Mouse (Mus musculus) kidney, adult 2 months (tissue): Measurements from ENCODE around the gene Vwa8. TPM values are rescaled to one million over a fixed set of nuclear protein-coding genes. Genes with fewer than 3 reads are reported as not detected.
A peak's percentile ranks its signal among the peaks of the same experiment; 100 is the strongest.

Experiments used
- DNase-seq: peaks from one replicate; pipeline ENCODE4 v3.0.0; 2021
- H3K27ac ChIP-seq: fragments of 200-500 bp; 2 replicates; pipeline ENCODE4 v1.5.1; 2012; ENCODE audit warnings: low read depth, low read length, control low read depth, inconsistent platforms; ENCODE audit not compliant: insufficient read depth
- H3K27me3 ChIP-seq: fragments of 200-500 bp; replicated peaks from 2 replicates; pipeline ENCODE4 v1.6.1; 2012; ENCODE audit warnings: mild to moderate bottlenecking, moderate library complexity, low read length, inconsistent platforms; ENCODE audit not compliant: control insufficient read depth, insufficient read depth
- H3K36me3 ChIP-seq: fragments of 200-500 bp; 2 replicates; pipeline ENCODE4 v1.6.1; 2012; ENCODE audit warnings: mild to moderate bottlenecking, moderate library complexity, low read length, inconsistent platforms; ENCODE audit not compliant: control insufficient read depth, insufficient read depth
- H3K4me1 ChIP-seq: fragments of 200-500 bp; 2 replicates; pipeline ENCODE4 v1.6.1; 2011; ENCODE audit warnings: low read length; ENCODE audit not compliant: control insufficient read depth, insufficient read depth
- H3K4me3 ChIP-seq: fragments of 200-500 bp; 2 replicates; pipeline ENCODE4 v1.5.1; 2011; ENCODE audit warnings: mild to moderate bottlenecking, low read depth, low read length, control low read depth; ENCODE audit not compliant: insufficient read depth
- CTCF ChIP-seq: fragments of 200-500 bp; conservative IDR thresholded peaks from 2 replicates; pipeline ENCODE4 v1.5.1; 2011; ENCODE audit warnings: low read depth, mild to moderate bottlenecking, control low read depth, low read length, moderate library complexity, mixed read lengths; ENCODE audit not compliant: insufficient read depth, insufficient read length
- POLR2A ChIP-seq: fragments of 200-500 bp; IDR thresholded peaks from one replicate; pipeline ENCODE4 v1.6.1; 2011; ENCODE audit warnings: low read depth, low read length, control low read depth
- WGBS: fragments of 180-500 bp; shearing (Covaris S2); methylation state at CpG from one replicate; pipeline ENCODE4 v1.1.7; 2018; 5-methylcytosine and 5-hydroxymethylcytosine counted together
- polyA plus RNA-seq: library from polyadenylated mRNA; depleted of rRNA; stranded (reverse); fragments of >200 nt; gene quantifications from 2 replicates; pipeline ENCODE4 v1.2.3, GENCODE M21; 2012; rRNA removed

Vwa8 gene
- 71.2 and 78.0 TPM in 2 replicates for polyA plus RNA-seq

GRCm38 (mm10) chr14:78848941-78849911, at the start of gene Vwa8:
TSS of gene Vwa8 (plus strand) at chr14:78849052.
- 2% methylated on average over 61 of the region's 61 CpGs for WGBS
- peaks cover 8% of the 10 kb centered on the region for H3K4me1 ChIP-seq
- H3K36me3 ChIP-seq = no peaks in the 10 kb centered on the region
- no peaks in the 10 kb centered on the region for H3K27me3 ChIP-seq
- H3K4me3 ChIP-seq = peak within 1 kb of the TSS; percentile 95
- peak; percentile 96 for DNase-seq
- H3K27ac ChIP-seq = peak within 1 kb of the TSS; percentile 97
- TF ChIP-seq CTCF (peak; percentile 34; the same call in 1 of the 2 replicates), POLR2A (peak; percentile 13)

GRCm38 (mm10) chr14:78802378-78802777, 46.5 kb upstream of the Vwa8 start:
- 95% methylated on average over 2 of the region's 2 CpGs for WGBS
- DNase-seq = no peak
- no peak for TF ChIP-seq POLR2A
- TF ChIP-seq CTCF = no peak
- Histone ChIP-seq H3K4me3 (no peak overlapping the region), H3K27ac (no peak overlapping the region), H3K4me1 (no peaks in the 10 kb centered on the region), H3K36me3 (no peaks in the 10 kb centered on the region), H3K27me3 (no peaks in the 10 kb centered on the region)

GRCm38 (mm10) chr14:78803924-78804323, 44.9 kb upstream of the Vwa8 start:
- TF ChIP-seq CTCF = no peak
- TF ChIP-seq POLR2A = no peak
- no peaks in the 10 kb centered on the region for H3K4me1 ChIP-seq
- H3K27me3 ChIP-seq = no peaks in the 10 kb centered on the region
- no peaks in the 10 kb centered on the region for H3K36me3 ChIP-seq
- DNase-seq = no peak
- H3K27ac ChIP-seq = no peak overlapping the region
- 74% methylated on average over 6 of the region's 6 CpGs for WGBS
- H3K4me3 ChIP-seq = no peak overlapping the region

- TF ChIP-seq CTCF (no peak), POLR2A (no peak)
- Histone ChIP-seq H3K27me3 (no peaks in the 10 kb centered on the region), H3K27ac (no peak overlapping the region), H3K36me3 (no peaks in the 10 kb centered on the region), H3K4me3 (no peak overlapping the region), H3K4me1 (no peaks in the 10 kb centered on the region; the same call in 1 of the 2 replicates)
- DNase-seq = peak; percentile 61
- 74% methylated on average over 2 of the region's 2 CpGs for WGBS
These were observed 36.0 kb upstream of the Vwa8 start for GRCm38 (mm10) chr14:78812896-78813295.

GRCm38 (mm10) chr14:78816411-78816810, 32.4 kb upstream of the Vwa8 start:
- peaks cover 3% of the 10 kb centered on the region; the same call in 1 of the 2 replicates for H3K4me1 ChIP-seq
- peak overlapping the region; percentile 75; the same call in 1 of the 2 replicates for H3K27ac ChIP-seq
- DNase-seq = peak; percentile 70
- TF ChIP-seq POLR2A (no peak), CTCF (no peak)
- H3K4me3 ChIP-seq = no peak overlapping the region
- whole genome bisulfite sequencing = 15% methylated on average over 2 of the region's 3 CpGs
- H3K36me3 ChIP-seq = no peaks in the 10 kb centered on the region
- no peaks in the 10 kb centered on the region for H3K27me3 ChIP-seq

- Histone ChIP-seq H3K36me3 (no peaks in the 10 kb centered on the region), H3K27me3 (no peaks in the 10 kb centered on the region), H3K4me1 (peaks cover 3% of the 10 kb centered on the region; the same call in 1 of the 2 replicates), H3K27ac (no peak overlapping the region), H3K4me3 (no peak overlapping the region)
- peak; percentile 59 for DNase-seq
- WGBS = 68% methylated on average over 3 of the region's 3 CpGs
- TF ChIP-seq CTCF (no peak), POLR2A (no peak)
These were observed 31.2 kb upstream of the Vwa8 start for GRCm38 (mm10) chr14:78817651-78818050.

GRCm38 (mm10) chr14:78818406-78818805, 30.4 kb upstream of the Vwa8 start:
- WGBS = 44% methylated on average over 3 of the region's 3 CpGs
- Histone ChIP-seq H3K4me1 (peaks cover 3% of the 10 kb centered on the region; the same call in 1 of the 2 replicates), H3K27me3 (no peaks in the 10 kb centered on the region), H3K36me3 (no peaks in the 10 kb centered on the region), H3K27ac (no peak overlapping the region), H3K4me3 (no peak overlapping the region)
- no peak for TF ChIP-seq POLR2A
- TF ChIP-seq CTCF = no peak
- no peak for DNase-seq
